Mouse (Mus musculus) lung, adult 2 months (tissue): ENCODE results near the gene Echdc2.

Source experiments
- CTCF ChIP-seq: fragments of 200-500 bp; IDR thresholded peaks from 2 replicates; pipeline ENCODE4 v1.5.1; 2011; ENCODE audit warnings: mild to moderate bottlenecking, low read length, control low read depth; ENCODE audit not compliant: insufficient read depth
- POLR2A ChIP-seq: fragments of 200-500 bp; IDR thresholded peaks from 2 replicates; pipeline ENCODE4 v1.6.1; 2011; ENCODE audit warnings: low read depth, mild to moderate bottlenecking, control low read depth, low read length, borderline replicate concordance; ENCODE audit errors: extremely low read depth

GRCm38 (mm10) chr4:108168056-108168455, 2.8 kb downstream of the Echdc2 start:
- TF ChIP-seq CTCF (no peak), POLR2A (no peak)
